Mouse (Mus musculus) monocyte, adult 59 days (primary cell): ENCODE measurements around the gene Irgq. TPM values are rescaled to one million over a fixed set of nuclear protein-coding genes. Genes with fewer than 3 reads are reported as not detected.

Experiments
- total RNA-seq, 2 experiments: library from RNA; stranded (reverse); gene quantifications; one replicate each; pipeline ENCODE4 v1.2.4; 2023

Irgq gene
- 1 to 10 TPM; 6.0 to 6.3 TPM for total RNA-seq

DNA sequence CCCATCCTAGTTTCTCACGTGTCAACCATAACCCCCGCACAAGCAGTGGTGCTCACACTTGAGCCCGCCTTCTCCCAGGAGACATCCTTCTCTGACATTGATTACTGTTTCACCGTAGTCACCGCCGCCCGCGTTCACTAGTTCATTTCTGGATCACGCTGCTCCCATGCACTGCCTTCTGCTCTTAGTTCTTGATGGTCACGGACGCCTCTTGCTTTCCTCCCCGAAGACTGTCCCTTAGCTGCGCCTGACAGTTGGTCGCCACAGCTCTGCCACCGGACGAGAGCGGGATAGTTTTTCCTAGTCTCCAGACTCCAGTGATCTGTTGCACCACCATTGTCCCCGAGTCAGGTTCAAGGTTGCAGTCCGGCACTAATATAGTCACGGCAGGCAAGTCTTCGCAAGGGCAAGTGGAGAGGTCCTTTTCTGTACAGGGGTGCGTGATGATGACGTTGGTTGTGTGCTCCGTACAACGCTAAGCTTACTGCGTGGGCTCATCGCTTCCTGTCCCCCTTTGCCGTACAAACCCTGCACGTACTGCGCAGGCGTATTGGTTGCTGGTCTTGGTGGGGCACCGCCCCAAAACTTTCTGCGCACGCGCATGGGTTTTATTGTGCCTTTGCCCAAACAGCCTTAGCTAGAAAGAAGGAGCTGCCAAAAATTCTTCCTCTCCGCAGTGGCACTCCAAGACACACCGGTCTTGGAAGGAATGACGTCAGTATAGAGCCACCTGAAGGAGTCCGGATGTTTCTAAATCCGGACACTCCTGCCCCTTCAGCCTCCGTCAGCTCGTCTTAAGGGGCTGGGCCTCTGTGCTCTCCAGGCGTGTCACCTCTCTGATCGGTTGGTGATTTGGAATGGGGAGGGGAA, at the start of gene Irgq:
Gene Irgq (plus strand): TSS at position 628 of the 870 bp plus-strand sequence.

DNA sequence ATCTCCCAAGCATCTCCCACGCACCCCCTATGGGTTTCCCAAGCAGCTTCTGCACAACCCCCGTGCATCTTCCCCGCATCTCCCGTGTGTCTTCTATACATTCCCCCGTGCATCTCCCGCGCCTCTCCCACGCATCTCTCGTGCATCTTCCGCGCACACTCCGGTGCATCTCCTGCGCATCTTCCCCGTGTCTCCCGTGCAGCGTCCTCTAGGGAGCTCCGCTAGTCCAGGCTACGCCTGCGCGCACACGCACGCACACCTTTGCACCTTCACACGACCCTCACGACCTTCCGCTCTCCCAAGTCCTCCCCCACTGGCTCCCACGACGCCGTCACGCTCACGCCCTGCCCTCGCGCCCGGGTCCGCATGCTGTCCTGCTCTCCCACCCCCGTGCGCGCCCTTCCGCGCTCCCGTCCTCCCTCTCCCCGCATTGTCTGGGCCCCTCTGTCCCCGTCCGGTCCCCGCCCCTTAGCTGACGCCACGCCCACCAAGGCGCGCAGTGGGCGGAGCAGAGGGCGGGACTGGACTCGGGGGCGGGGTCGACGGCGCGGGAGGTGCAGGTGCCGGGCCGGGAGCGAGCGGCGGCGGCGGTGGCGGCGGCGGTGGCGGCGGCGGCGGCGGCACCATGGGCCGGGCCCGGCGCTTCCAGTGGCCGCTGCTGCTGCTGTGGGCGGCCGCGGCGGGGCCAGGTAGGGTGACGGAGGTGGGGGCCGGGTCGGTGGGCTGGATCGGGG, 48.8 kb upstream of the Irgq start, which contains the start of gene Cadm4:
Gene Cadm4 (plus strand): TSS at position 550 of the 734 bp plus-strand sequence.

DNA sequence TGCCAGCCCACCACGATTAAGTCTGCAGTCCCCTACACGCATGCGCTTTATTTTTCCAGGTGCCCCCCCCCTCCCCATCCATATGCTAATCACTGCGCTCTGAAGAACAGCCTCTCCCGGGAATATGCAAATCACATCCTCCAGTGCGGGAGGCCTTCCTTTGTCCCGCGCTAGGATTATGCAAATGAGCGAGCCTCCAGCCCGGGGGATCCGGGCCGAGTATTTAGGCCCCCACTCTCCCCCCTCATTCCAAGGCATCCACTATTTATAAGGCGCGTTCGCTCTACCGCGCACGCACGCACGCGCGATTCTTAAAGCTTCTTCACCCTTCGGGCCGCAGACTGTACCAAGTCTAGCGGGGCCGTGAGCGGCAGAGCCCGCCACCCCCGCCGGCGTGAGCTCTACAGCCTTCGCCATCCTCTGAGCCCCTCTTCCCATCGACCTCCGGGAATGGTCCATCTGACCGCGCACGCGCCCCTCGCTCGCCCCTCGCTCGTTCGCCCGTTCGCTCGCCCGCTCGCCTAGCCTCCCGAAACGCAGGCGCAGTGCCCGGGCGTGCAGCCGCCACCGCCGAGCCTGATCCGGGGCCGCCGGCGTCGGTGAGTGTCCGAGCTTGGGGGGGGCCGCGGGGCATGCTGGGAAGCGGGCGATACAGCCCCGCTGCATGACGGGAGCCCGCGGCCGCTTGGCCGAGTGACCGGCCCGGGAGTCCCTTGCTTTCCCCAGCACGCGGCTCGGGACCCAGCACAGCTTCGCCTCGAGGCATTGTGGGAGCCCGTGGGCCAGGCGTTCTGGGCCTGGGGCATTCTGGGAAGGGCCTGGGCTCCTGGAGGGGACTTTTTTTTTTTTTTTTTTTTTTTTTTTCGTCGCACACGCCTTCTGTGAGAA, 23.4 kb upstream of the Irgq start, which contains the start of gene Zfp428:
Gene Zfp428 (plus strand): TSS at position 169 of the 888 bp plus-strand sequence.

DNA sequence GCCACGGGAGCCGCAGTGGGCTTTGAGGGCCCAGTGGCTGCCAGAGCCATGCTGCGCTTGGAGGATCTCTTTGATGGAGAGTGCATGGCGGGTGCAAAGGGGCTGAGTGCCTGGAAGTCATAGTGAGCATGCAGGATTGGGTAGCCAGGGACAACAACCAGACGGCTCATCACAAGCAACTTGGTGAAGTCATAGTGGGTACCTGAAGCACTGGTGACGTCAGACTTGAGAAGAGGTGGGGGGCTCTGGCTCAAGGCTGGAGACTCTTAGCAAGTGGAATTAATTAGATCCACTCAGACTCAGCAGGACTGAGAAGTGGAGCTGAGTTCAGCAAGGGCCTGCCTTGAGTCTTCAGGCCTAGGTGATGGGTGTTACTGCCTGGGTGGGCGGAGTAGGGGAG, 18.1 kb upstream of the Irgq start, which contains the start of gene AC161166.1:
Gene AC161166.1 (minus strand): TSS at position 101 of the 400 bp plus-strand sequence.

DNA sequence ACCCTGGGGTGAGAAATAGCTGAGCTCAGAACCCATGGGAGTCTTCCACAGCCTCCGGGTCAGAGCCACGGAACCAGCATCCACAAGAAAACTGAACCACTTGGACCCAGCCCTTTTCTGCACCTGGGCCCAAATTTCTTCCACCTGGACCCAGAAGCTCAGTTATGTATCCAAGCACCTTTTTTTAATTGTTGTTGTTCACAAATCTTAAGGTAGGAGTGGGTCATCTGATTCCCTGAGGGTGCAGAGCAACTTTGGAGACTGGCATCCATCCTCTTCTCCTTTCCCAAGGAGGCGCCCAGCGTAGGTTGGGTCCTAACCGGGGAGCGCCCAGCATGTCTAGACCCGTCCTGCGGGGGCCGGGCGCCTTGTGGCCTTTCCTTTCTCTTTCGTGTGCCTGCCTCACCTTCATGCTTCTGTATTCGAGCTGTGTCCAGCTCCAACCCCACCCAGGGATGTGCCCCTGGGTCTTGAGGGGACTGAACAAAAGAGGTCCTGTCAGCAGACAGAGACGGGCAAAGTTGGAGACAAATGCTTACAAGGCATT, 15.7 kb downstream of the Irgq start, which contains the start of the genes Pinlyp and Xrcc1:
Gene Pinlyp (minus strand): TSS at position 51 of the 547 bp plus-strand sequence.
Gene Xrcc1 (plus strand): TSS at position 222 of the 547 bp plus-strand sequence.

DNA sequence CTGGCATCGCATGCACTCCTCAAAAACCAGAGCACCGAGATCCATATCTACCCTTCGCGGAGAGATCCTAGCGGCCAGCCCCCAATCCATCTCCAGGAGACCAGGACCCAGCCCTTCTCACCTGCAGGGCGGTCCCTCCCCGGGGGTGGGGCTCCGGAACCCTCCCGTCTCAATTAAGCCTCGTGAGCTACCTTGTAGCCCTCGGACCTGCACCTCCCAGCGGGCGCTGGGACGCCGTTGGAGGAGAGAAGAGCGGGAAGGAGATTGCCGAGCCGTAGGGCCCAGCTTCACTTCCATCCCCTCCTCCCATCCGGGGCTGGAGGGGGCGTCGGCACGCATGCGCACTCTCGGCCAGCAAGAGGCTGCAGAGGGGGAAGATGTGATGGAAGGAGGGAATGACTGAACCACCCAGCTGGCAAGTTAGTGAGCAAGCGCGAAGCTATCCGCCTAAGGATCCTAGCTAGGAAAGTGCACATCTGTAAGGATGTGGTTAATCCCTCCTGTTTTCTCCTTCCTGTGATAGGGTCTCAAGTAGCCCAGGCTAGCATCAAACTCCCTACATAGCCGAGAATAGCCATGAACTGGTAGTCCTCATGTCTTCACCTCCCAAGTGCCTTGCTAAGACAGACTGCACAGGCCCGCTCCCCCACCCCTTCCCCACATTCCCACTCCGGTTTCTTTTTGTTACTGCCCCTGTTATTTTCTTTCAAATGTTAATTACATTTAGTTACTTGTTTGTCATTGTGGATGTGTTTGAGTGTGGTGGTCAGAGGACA, 57.0 kb downstream of the Irgq start, which contains the start of the genes Ethe1 and Zfp575:
Gene Ethe1 (plus strand): TSS at position 214 of the 776 bp plus-strand sequence.
Gene Zfp575 (minus strand): TSS at position 312 of the 776 bp plus-strand sequence.

Other genes starting within 250 kb of the Irgq start
- 1 to 10 TPM; 5.7 to 8.2 TPM for gene Zfp61, start 229.5 kb upstream of the Irgq start, total RNA-seq
- gene Zfp94, start 214.0 kb upstream of the Irgq start, total RNA-seq: 1 to 10 TPM; 1.8 to 2.2 TPM
- not detected for gene Tescl, start 196.8 kb upstream of the Irgq start, total RNA-seq
- not detected for gene Lypd5, start 181.5 kb upstream of the Irgq start, total RNA-seq
- 10 to 100 TPM; 12.7 to 20.6 TPM for gene Kcnn4, start 160.4 kb upstream of the Irgq start, total RNA-seq
- gene Smg9, start 131.1 kb upstream of the Irgq start, total RNA-seq: 10 to 100 TPM; 55.8 to 62.5 TPM
- 1 to 10 TPM; 3.3 to 8.2 TPM for gene Irgc1, start 78.4 kb upstream of the Irgq start, total RNA-seq
- gene Plaur, start 68.2 kb upstream of the Irgq start, total RNA-seq: 100 to 1,000 TPM; 744 to 846 TPM
- gene Cadm4, start 48.7 kb upstream of the Irgq start, total RNA-seq: not detected
- gene Zfp428, start 23.7 kb upstream of the Irgq start, total RNA-seq: under 1 TPM; 0.55 to 0.61 TPM
- gene AC161166.1, start 18.2 kb upstream of the Irgq start, total RNA-seq: not detected
- gene Pinlyp, start 15.4 kb downstream of the Irgq start, total RNA-seq: not detected
- gene Xrcc1, start 15.6 kb downstream of the Irgq start, total RNA-seq: 10 to 100 TPM; 35.1 to 39.1 TPM
- gene Ethe1, start 56.9 kb downstream of the Irgq start, total RNA-seq: 10 to 100 TPM; 34.1 to 40.4 TPM
- gene Zfp575, start 57.0 kb downstream of the Irgq start, total RNA-seq: not detected
- 1 to 10 TPM; 7.5 to 7.8 TPM for gene Phldb3, start 80.1 kb downstream of the Irgq start, total RNA-seq
- not detected for gene Lypd3, start 105.9 kb downstream of the Irgq start, total RNA-seq
- gene Tex101, start 146.0 kb downstream of the Irgq start, total RNA-seq: not detected
- under 1 TPM in 1 of 2 experiments, not detected in 1; 0.45 TPM for gene BC049730, start 178.6 kb downstream of the Irgq start, total RNA-seq
- under 1 TPM; 0.67 to 0.92 TPM for gene Gm4763, start 196.2 kb downstream of the Irgq start, total RNA-seq
- 100 to 1,000 TPM; 165 to 189 TPM for gene Cd177, start 229.6 kb downstream of the Irgq start, total RNA-seq
- gene Ceacam10, start 246.5 kb downstream of the Irgq start, total RNA-seq: not detected